Mouse (Mus musculus) skeletal muscle tissue, adult 2 months (tissue): ENCODE measurements around the gene Glud1.

Experiments
- DNase-seq: peaks from one replicate; pipeline ENCODE4 v3.0.0-alpha.2; 2012; ENCODE audit warnings: low read depth, low spot score

The Glud1 gene

DNA sequence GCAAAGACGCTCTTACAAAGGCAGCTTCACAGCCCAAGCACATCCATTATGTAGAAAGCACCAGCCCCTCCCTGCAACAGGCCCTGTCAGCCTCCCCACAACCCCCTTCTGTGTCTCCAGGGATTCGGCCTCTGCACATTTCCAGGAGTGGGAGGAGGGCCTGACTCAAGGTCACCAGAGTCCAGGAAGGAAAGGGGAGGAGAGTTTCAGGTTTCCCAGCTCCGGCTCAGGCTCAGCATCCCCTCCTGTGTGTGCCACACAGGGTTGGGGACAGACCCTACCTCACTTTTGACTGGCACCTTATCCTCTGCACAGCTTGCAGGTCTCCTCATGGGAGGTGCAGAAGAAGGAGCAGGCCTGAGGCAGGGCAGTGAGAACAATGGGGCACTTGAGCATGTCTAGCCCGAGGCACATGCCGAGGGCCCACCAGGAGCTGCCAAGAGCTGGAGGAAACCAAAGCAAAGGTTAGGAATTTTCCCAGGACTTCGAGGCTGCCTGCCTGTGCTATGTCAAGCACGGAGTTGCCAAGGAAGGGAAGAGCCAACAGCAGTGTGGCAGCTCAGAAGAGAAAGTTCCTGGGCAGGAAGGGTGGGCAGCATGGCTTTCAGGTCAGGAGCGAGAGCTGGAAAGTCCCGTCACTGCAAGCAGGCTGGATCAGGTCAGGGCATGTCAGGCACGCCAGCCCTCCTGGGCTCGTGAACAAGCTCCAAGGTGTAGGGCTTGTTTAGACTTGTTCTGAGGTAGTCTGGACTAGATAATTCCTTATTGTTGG, 68.2 kb downstream of the Glud1 start:
- DNase-seq: no peak

- DNase-seq: no peak
These were observed 72.6 kb downstream of the Glud1 start for GRCm38 (mm10) chr14:34382921-34383704.

DNA sequence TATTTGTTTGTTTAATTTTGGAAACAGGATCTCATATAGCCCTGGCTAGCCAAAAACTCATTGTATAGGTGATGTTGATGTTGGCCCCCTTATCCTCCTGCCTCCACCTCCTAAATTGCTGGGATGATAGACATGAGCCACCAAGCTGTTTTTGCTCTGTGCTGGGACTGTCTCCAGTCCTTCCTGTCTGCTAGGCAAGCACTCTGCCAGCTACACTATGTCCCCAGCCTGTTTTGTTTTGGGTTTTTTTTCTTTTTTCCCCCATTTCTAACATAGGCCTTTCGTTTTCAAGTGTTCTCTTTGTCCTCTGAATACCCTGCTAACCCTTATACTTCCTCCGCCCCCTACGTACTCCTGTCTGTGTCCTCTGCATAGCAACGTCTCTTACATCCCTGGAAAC, 82.8 kb downstream of the Glud1 start:
- DNase-seq: no peak
